Mouse (Mus musculus) forebrain, embryonic 12.5 days (tissue): ENCODE data around the gene Gas2l1. TPM values are rescaled to one million over a fixed set of nuclear protein-coding genes. Genes with fewer than 3 reads are reported as not detected.

Source experiments
- ATAC-seq: fragments of 200-750 bp; cut with Nextera tagmentation; 2 replicates; pipeline ENCODE4 v1.8.0; 2017; ENCODE audit warnings: moderate TSS enrichment; ENCODE audit not compliant: low FRiP score
- H3K27ac ChIP-seq: fragments of 300-500 bp; sonication (generic); 2 replicates; pipeline ENCODE4 v1.5.1; 2016; ENCODE audit warnings: mild to moderate bottlenecking
- H3K27me3 ChIP-seq: fragments of 300-500 bp; sonication (generic); 2 replicates; pipeline ENCODE4 v1.6.1; 2016; ENCODE audit warnings: mild to moderate bottlenecking
- H3K36me3 ChIP-seq: fragments of 300-500 bp; sonication (generic); replicated peaks from 2 replicates; pipeline ENCODE4 v1.6.1; 2016; ENCODE audit warnings: mild to moderate bottlenecking
- H3K4me1 ChIP-seq: fragments of 300-500 bp; sonication (generic); 2 replicates; pipeline ENCODE4 v1.6.1; 2016
- H3K4me2 ChIP-seq: fragments of 300-500 bp; sonication (generic); 2 replicates; pipeline ENCODE4 v1.6.1; 2016; ENCODE audit warnings: mild to moderate bottlenecking, moderate library complexity
- H3K4me3 ChIP-seq: fragments of 300-500 bp; sonication (generic); replicated peaks from 2 replicates; pipeline ENCODE4 v1.5.1; 2016; ENCODE audit warnings: mild to moderate bottlenecking
- H3K9ac ChIP-seq: fragments of 300-500 bp; sonication (generic); 2 replicates; pipeline ENCODE4 v1.6.1; 2016; ENCODE audit warnings: mild to moderate bottlenecking
- H3K9me3 ChIP-seq: fragments of 300-500 bp; sonication (generic); 2 replicates; pipeline ENCODE4 v1.6.1; 2016
- WGBS: fragments of 180-500 bp; shearing (Covaris S2); methylation state at CpG from one replicate; pipeline ENCODE4 v1.1.7; 2016; 5-methylcytosine and 5-hydroxymethylcytosine counted together
- polyA plus RNA-seq: library from polyadenylated mRNA; unstranded; fragments of >200 nt; fragmentation: Nextera tagmentation; extraction: Ambion mirVana; gene quantifications from 2 replicates; pipeline ENCODE4 v1.2.1, GENCODE M21; 2016

Gas2l1 gene
- polyA plus RNA-seq, 1 experiment from 2014 or later, result 31.8 TPM

- Histone ChIP-seq H3K4me3 (no peak overlapping the region), H3K9ac (no peak overlapping the region), H3K4me1 (peaks cover 38% of the 10 kb centered on the region), H3K9me3 (no peaks in the 10 kb centered on the region), H3K36me3 (no peaks in the 10 kb centered on the region), H3K27me3 (peaks cover 52% of the 10 kb centered on the region), H3K4me2 (no peak overlapping the region), H3K27ac (no peak overlapping the region)
- ATAC-seq, result no peak
- WGBS, result 68% methylated on average over 6 of the region's 6 CpGs
These were observed 10.3 kb downstream of the Gas2l1 start for GRCm38 (mm10) chr11:5054874-5055273.

- no peak overlapping the region for H3K27ac ChIP-seq
- no peaks in the 10 kb centered on the region for H3K36me3 ChIP-seq
- no peak for ATAC-seq
- H3K9me3 ChIP-seq, result no peaks in the 10 kb centered on the region
- no peak overlapping the region for H3K4me3 ChIP-seq
- no peak overlapping the region for H3K9ac ChIP-seq
- H3K4me1 ChIP-seq, result peaks cover 32% of the 10 kb centered on the region
- H3K4me2 ChIP-seq, result no peak overlapping the region
- peaks cover 45% of the 10 kb centered on the region for H3K27me3 ChIP-seq
- WGBS, result 92% methylated on average over 14 of the region's 14 CpGs
These were observed 11.0 kb downstream of the Gas2l1 start for GRCm38 (mm10) chr11:5054151-5054550.

- Histone ChIP-seq H3K36me3 (no peaks in the 10 kb centered on the region), H3K4me1 (peaks cover 18% of the 10 kb centered on the region), H3K9me3 (no peaks in the 10 kb centered on the region), H3K4me3 (no peak overlapping the region), H3K27ac (no peak overlapping the region), H3K4me2 (no peak overlapping the region), H3K9ac (no peak overlapping the region), H3K27me3 (peaks cover 26% of the 10 kb centered on the region)
- ATAC-seq, result no peak
- WGBS, result 78% methylated on average over 10 of the region's 10 CpGs
These were observed 12.8 kb downstream of the Gas2l1 start for GRCm38 (mm10) chr11:5052200-5052854.

- Histone ChIP-seq H3K4me3 (no peak overlapping the region), H3K9ac (no peak overlapping the region), H3K4me1 (peaks cover 13% of the 10 kb centered on the region), H3K36me3 (no peaks in the 10 kb centered on the region), H3K9me3 (no peaks in the 10 kb centered on the region), H3K4me2 (no peak overlapping the region), H3K27ac (no peak overlapping the region), H3K27me3 (peaks cover 20% of the 10 kb centered on the region)
- 68% methylated on average over 10 of the region's 10 CpGs for WGBS
- ATAC-seq, result no peak
These were observed 13.5 kb downstream of the Gas2l1 start for GRCm38 (mm10) chr11:5051629-5052028.

GRCm38 (mm10) chr11:5046321-5046926 is 18.7 kb downstream of the Gas2l1 start:
- H3K4me3 ChIP-seq, result no peak overlapping the region
- H3K9me3 ChIP-seq, result no peaks in the 10 kb centered on the region
- no peak for ATAC-seq
- no peaks in the 10 kb centered on the region for H3K4me1 ChIP-seq
- no peaks in the 10 kb centered on the region for H3K27me3 ChIP-seq
- H3K9ac ChIP-seq, result no peak overlapping the region
- H3K36me3 ChIP-seq, result peaks cover 17% of the 10 kb centered on the region
- no peak overlapping the region for H3K27ac ChIP-seq
- 53% methylated on average over 12 of the region's 12 CpGs for WGBS
- no peak overlapping the region for H3K4me2 ChIP-seq

- no peak overlapping the region for H3K4me3 ChIP-seq
- ATAC-seq, result no peak
- no peak overlapping the region for H3K4me2 ChIP-seq
- H3K9ac ChIP-seq, result no peak overlapping the region
- H3K9me3 ChIP-seq, result no peaks in the 10 kb centered on the region
- H3K27ac ChIP-seq, result no peak overlapping the region
- H3K4me1 ChIP-seq, result no peaks in the 10 kb centered on the region
- H3K27me3 ChIP-seq, result no peaks in the 10 kb centered on the region
- 91% methylated on average over 8 of the region's 8 CpGs for WGBS
- H3K36me3 ChIP-seq, result peaks cover 52% of the 10 kb centered on the region
These were observed 22.3 kb downstream of the Gas2l1 start for GRCm38 (mm10) chr11:5042645-5043381.

GRCm38 (mm10) chr11:5041144-5041780 is 23.9 kb downstream of the Gas2l1 start:
- H3K27me3 ChIP-seq, result no peaks in the 10 kb centered on the region
- no peak overlapping the region for H3K4me2 ChIP-seq
- no peak overlapping the region for H3K9ac ChIP-seq
- no peak overlapping the region for H3K27ac ChIP-seq
- no peaks in the 10 kb centered on the region for H3K4me1 ChIP-seq
- no peaks in the 10 kb centered on the region for H3K9me3 ChIP-seq
- WGBS, result 88% methylated on average over 18 of the region's 18 CpGs
- H3K4me3 ChIP-seq, result no peak overlapping the region
- no peak for ATAC-seq
- peaks cover 68% of the 10 kb centered on the region for H3K36me3 ChIP-seq

GRCm38 (mm10) chr11:5040585-5040984 is 24.5 kb downstream of the Gas2l1 start:
- H3K27me3 ChIP-seq, result no peaks in the 10 kb centered on the region
- peaks cover 75% of the 10 kb centered on the region for H3K36me3 ChIP-seq
- H3K4me3 ChIP-seq, result no peak overlapping the region
- H3K4me2 ChIP-seq, result no peak overlapping the region
- H3K9ac ChIP-seq, result no peak overlapping the region
- H3K4me1 ChIP-seq, result no peaks in the 10 kb centered on the region
- ATAC-seq, result no peak
- WGBS, result 96% methylated on average over 5 of the region's 5 CpGs
- no peaks in the 10 kb centered on the region for H3K9me3 ChIP-seq
- no peak overlapping the region for H3K27ac ChIP-seq

GRCm38 (mm10) chr11:5037146-5037854 is 27.8 kb downstream of the Gas2l1 start:
- ATAC-seq, result no peak
- Histone ChIP-seq H3K27ac (no peak overlapping the region), H3K4me1 (no peaks in the 10 kb centered on the region), H3K4me2 (no peak overlapping the region), H3K36me3 (peaks cover 99% of the 10 kb centered on the region), H3K4me3 (no peak overlapping the region), H3K9ac (no peak overlapping the region), H3K27me3 (no peaks in the 10 kb centered on the region), H3K9me3 (no peaks in the 10 kb centered on the region)
- 90% methylated on average over 8 of the region's 8 CpGs for WGBS

- no peak overlapping the region for H3K9ac ChIP-seq
- no peak overlapping the region for H3K4me2 ChIP-seq
- H3K36me3 ChIP-seq, result peaks cover 99% of the 10 kb centered on the region
- H3K9me3 ChIP-seq, result no peaks in the 10 kb centered on the region
- ATAC-seq, result no peak
- H3K27me3 ChIP-seq, result no peaks in the 10 kb centered on the region
- no peak overlapping the region for H3K4me3 ChIP-seq
- H3K27ac ChIP-seq, result no peak overlapping the region
- no peaks in the 10 kb centered on the region for H3K4me1 ChIP-seq
- WGBS, result 93% methylated on average over 4 of the region's 4 CpGs
These were observed 29.7 kb downstream of the Gas2l1 start for GRCm38 (mm10) chr11:5035421-5035820.

- H3K27ac ChIP-seq, result no peak overlapping the region
These were observed 32.0 kb downstream of the Gas2l1 start for GRCm38 (mm10) chr11:5033136-5033535.

GRCm38 (mm10) chr11:5032706-5033105 is 32.4 kb downstream of the Gas2l1 start:
- 97% methylated on average over 10 of the region's 10 CpGs for WGBS
- Histone ChIP-seq H3K4me2 (no peak overlapping the region), H3K27ac (no peak overlapping the region), H3K36me3 (peaks cover 100% of the 10 kb centered on the region), H3K9ac (no peak overlapping the region), H3K9me3 (no peaks in the 10 kb centered on the region), H3K4me3 (no peak overlapping the region), H3K27me3 (no peaks in the 10 kb centered on the region), H3K4me1 (no peaks in the 10 kb centered on the region)
- no peak for ATAC-seq

More at GRCm38 (mm10) chr11:5033136-5033535, 32.0 kb downstream of the Gas2l1 start:
- Histone ChIP-seq H3K4me1 (no peaks in the 10 kb centered on the region), H3K4me3 (no peak overlapping the region), H3K27me3 (no peaks in the 10 kb centered on the region), H3K9ac (no peak overlapping the region), H3K36me3 (peaks cover 100% of the 10 kb centered on the region), H3K4me2 (no peak overlapping the region), H3K9me3 (no peaks in the 10 kb centered on the region)
- 99% methylated on average over 3 of the region's 3 CpGs for WGBS
- ATAC-seq, result no peak
